Mouse (Mus musculus) heart, adult 18-20 months (tissue): Measurements from ENCODE around the gene Tmem147. TPM values are rescaled to one million over a fixed set of nuclear protein-coding genes. Genes with fewer than 3 reads are reported as not detected.
A peak's percentile ranks its signal among the peaks of the same experiment; 100 is the strongest.
"Not testable (repeated sequence)": the region's sequence is repeated elsewhere in the genome, so short reads cannot be mapped to it uniquely, and the experiment has no call there.

Experiments
- DNase-seq, 2 experiments: peaks; one replicate each; pipeline ENCODE4 v3.0.0; 2021 to 2022; ENCODE audit warnings: mixed read lengths in 1 of 2
- long read RNA-seq, 2 experiments: library from polyadenylated mRNA; stranded (forward); transcript quantifications; one replicate each; pipeline ENCODE4 v2.0.0; 2021
- total RNA-seq, 2 experiments: library from RNA; stranded (reverse); gene quantifications; 2 replicates each; pipeline ENCODE4 v1.2.3; 2021

Tmem147 gene
- 100 to 1,000 TPM; 238 to 252 TPM for total RNA-seq
- long read RNA-seq, experiment 1, transcript Tmem147-201 (7 exons, 870 nt), result major isoform, 124 of 136 reads
- long read RNA-seq, experiment 1, partial matches to known transcripts, result 7 of 136 reads
- long read RNA-seq, experiment 1, other reads (novel, unspliced or antisense), result 3 of 136 reads
- long read RNA-seq, experiment 2, transcript Tmem147-201 (7 exons, 870 nt), result major isoform, 93 of 104 reads
- long read RNA-seq, experiment 2, partial matches to known transcripts, result 8 of 104 reads
- long read RNA-seq, experiment 2, other reads (novel, unspliced or antisense), result 2 of 104 reads

DNA sequence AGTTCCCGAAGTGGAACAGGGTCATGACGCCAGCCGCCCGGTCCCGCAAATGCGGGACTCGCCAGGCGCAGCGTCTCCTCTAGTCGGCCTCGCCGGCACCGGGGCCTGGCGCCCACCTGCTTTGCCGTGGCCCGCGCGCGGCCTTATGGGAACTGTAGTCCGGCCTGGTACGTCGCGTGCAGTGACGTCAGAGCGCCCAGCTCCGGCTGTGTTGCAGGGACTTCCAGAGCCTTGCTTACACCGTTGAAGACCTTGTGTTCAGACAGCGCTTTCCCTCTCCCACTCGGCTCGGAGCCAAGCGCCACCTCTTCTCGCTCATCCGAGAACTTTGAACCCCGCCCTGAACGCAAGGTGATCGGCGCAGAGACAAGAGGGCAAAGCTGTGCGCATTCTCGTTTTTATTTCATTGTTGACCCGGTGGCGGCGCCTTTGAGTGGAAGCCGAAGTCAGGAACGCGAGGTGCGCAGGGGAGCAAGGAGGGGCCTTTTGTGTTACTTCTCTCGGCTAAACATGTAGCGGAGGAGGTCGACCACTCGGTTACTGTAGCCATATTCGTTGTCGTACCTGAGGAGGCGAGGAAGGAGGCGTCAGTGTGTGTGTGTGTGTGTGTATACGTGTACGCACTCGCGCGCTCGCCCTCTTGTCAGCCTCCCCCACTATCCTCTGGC lies at the start of gene Tmem147:
Tmem147 (minus strand) TSS at position 145 of the 668 bp plus-strand sequence.
- peak; percentile 97 for DNase-seq

DNA sequence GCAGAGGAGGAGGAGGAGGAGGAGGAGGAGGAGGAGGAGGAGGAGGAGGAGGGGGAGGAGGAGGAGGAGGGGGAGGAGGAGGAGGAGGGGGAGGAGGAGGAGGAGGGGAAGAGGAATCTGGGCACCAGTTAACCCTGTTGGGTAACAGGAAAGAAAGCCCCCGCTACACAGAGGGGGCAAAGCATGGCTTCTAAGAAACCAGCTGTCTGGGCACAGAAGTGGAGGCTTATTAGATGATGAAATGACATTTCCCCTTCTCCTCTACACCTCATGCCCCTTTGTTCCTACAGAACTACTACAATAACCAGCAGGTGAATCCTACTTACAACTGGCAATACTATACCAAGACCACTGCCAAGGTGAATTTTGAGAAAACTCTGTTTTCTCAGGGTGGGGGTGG lies 48.6 kb upstream of the Tmem147 start:
- DNase-seq, result no peak

GRCm38 (mm10) chr7:30777081-30777579 lies 47.8 kb upstream of the Tmem147 start:
- no peak for DNase-seq

DNA sequence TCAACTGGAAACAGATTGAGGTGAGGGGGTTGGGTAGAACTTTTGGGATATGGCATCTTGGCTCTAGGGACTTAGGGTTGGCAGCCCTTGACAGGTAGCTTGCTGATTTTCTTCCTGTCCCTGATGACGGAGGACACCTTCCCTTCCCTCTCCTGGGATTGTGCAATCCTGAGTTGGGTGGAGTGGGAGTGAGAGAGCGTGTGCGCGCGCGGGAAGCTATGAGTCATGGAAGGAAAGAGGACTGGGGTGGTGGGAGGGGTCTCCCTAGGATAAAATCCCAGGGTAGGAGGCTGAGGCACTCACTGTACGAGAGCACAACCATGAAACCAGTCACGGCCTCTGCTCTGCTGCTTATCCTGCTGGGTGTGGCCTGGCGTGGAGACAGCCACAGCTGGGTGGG lies 46.8 kb upstream of the Tmem147 start:
- peak in 1 of 2 experiments; percentile 14 for DNase-seq

GRCm38 (mm10) chr7:30769236-30769635 lies 39.9 kb upstream of the Tmem147 start:
- no peak for DNase-seq

GRCm38 (mm10) chr7:30766408-30766807 lies 37.1 kb upstream of the Tmem147 start:
- DNase-seq, result no peak

DNA sequence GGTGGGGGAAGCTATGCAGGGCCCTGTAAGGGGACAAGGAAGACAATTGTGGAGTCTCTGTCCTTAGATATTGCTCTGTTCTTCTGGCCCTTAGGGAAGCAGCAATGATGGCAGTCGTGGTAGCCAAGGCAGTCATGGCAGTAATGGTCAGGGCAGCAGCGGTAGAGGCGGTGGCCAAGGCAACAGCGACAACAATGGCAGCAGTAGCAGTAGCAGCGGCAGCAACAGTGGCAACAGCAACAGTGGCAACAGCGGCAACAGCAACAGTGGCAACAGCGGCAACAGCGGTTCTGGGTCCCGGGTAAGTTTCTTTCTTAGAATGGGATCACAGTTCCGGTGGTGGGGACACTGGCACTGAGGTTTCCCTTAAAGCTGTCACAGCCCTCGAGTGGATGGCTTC lies 35.8 kb upstream of the Tmem147 start:
- no peak for DNase-seq

GRCm38 (mm10) chr7:30763456-30763855 lies 34.1 kb upstream of the Tmem147 start, which contains the start of gene Dmkn:
Dmkn (plus strand) TSS chr7:30763756.
- no peak for DNase-seq

DNA sequence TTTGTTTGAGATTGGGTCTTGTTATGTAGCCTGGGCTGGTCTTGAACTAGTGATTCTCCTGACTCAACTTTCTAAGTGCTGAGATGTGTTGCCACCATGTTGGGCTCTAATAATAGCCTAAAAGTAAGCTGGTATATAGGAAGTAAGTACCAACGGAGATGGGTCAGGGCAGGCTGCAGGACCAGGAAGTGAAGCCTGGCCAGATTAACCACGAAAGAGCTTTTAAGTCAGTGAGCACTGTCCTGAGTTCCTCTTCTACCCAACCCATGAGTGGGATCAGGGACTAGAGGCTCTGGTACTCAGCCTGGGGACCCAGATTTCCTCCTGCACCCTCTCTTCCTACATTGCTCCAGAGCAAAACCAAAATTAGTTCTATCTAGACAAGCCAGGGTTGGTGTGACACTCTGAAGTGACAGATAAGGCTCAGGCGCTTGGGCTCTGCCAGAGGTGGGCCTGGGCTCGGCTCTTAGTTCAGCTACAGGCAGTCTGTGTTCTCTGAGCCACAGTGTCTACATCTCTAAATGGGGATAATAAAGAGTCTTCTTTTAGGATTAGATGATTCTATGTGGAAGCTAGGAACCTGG lies 32.5 kb upstream of the Tmem147 start:
- DNase-seq, result no peak

DNA sequence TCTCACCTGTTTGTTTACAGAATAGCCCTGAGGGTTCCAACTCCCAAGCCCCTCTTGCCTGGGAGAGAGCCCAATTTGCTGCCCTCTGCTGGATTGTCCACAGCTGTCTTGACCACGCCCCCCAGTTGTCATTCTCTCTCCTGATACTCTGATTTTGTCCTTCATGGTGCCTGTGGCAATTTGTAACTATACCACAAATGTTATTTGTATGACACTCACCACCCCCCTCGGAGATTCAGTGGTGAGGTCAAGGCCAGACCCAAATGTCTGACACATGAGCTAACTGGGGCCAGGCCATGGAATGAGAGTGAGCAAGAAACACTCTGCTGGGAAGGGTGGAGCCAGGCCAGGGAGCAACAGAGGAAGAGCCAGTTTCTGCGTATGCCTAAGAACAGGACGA lies 29.5 kb upstream of the Tmem147 start:
- DNase-seq, result peak in 1 of 2 experiments; percentile 38

GRCm38 (mm10) chr7:30757001-30757400 lies 27.7 kb upstream of the Tmem147 start:
- no peak for DNase-seq

GRCm38 (mm10) chr7:30751086-30751669 lies 21.8 kb upstream of the Tmem147 start, which contains the start of gene Sbsn:
Sbsn (plus strand) TSS chr7:30751471.
- DNase-seq, result no peak

DNA sequence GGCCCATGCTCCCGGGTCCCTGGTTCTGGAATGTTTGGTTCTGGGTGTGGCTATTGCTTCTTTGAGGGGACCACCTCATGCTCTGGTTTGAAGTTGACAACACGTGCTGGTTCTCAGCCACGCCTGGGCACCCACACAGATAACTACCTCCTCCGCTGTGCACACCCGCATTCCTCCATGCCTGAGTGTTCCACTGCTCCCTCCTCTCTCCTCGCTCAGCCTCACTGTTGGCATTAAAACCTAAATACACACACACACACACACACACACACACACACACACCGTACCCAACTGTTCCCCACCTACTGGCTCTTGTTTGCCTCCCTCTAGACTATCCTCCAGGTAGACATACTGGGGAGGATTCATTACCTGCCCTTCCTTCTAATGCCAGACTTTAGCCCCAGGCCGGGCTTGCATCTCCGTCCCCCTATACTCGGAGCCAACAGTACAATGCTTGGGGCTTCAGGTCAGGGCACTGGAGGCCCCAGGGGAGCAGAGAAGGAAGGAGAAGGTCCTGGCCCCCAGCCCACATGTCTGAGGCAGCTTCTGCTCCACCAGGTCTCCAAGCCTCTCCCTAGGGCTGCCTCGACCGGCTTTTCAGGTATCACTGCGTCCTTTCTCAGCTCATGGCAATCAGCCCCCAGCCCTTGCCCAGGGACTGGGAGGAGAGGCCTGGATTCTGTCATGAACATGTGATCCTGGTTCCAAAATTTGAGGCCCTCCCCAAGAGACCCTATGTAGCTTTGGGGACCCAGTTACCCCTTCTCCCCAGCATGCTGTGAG lies 20.7 kb upstream of the Tmem147 start:
- DNase-seq, result no peak

DNA sequence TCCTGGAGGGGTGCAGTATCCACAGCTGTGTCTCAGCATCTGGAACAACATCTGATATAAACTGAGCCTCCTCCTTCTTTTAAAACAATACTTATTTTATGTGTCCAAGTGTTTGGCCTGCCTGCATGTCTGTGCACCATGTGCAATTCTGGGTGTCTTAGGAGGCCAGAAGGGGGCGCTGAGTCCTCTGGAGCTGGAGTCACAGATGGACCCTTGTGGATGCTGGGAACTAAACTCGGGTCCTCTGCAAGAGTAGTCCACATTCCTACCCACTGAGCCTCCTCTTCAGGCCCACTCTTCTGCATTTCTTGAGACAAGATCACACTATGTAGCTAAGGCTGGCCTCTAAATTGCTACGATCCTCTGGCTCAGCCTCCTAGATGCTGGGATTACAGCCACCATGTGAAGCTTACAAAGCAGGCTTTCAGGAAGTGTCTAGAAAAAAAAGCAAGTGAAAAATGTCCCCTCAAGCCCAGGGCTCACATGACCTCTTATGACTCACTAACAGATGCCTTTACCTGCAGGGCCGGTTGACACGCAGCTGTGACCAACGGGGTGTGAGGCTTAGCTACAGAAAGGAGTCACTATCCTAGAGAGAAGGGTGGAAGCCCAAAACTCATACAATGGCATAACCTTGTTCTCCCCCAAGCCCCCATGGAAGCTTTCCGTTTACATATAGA lies 18.3 kb upstream of the Tmem147 start:
- DNase-seq, result no peak

- DNase-seq, result peak; percentile 35 to 45
These were observed 14.8 kb upstream of the Tmem147 start for GRCm38 (mm10) chr7:30744022-30744598.

- DNase-seq, result not testable (repeated sequence)
These were observed 14.3 kb upstream of the Tmem147 start, which contains the start of gene Gapdhs for GRCm38 (mm10) chr7:30743617-30744016. Gapdhs (minus strand) TSS chr7:30743681.

DNA sequence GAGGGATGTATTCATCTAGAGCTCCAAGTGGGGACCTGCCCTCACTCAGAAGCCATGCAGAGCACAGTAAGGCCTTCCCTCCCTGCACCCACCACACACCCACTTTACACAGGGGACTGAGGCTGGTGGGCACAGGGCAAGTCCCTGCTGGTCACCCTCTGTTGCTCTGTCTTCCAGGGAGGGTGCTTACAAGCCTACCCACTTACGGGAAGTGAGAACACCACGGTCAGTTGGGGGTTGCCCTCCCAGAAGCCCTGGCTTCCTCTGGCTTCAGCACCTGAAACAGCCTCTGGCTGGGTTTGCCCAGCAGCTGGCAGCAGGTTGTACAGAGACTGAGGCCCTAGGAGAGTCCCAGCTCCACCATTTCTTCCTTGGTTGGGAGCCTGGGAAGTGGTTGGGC lies 13.2 kb upstream of the Tmem147 start:
- not testable (repeated sequence) for DNase-seq

DNA sequence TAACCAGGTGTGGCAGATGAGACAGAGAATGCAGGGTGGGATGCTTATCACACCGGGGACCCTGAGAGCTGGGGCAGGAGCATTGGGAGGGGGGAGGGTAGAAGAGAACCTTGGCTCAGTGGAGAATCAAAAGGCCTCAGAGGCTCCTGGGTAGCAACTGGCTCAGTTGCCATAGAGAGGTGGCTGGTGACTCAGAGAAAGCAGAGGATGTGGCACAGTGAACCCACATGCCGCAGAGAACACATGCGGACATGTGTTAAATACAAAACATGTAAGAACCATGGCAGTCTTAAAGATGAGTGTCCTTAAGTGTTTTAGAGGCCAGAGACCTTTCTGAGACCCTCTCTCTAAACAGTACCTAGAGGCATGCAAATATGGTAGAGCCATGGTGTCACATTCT lies 6.9 kb upstream of the Tmem147 start:
- DNase-seq, result no peak

- peak in 1 of 2 experiments; percentile 22 for DNase-seq
These were observed 853 bp upstream of the Tmem147 start for GRCm38 (mm10) chr7:30730064-30730722.

- no peak for DNase-seq
These were observed 473 bp downstream of the Tmem147 start for GRCm38 (mm10) chr7:30728739-30729395.
